Mouse (Mus musculus) cerebellum, postnatal 14 days (tissue): ENCODE results near the gene Ubtd1.

Source experiments
- DNase-seq, 2 experiments: peaks; one replicate each; pipeline ENCODE4 v3.0.0; 2021; ENCODE audit warnings: mixed read lengths in 2 of 2

The Ubtd1 gene

GRCm38 (mm10) chr19:41981595-41981927, at the start of gene Ubtd1:
Ubtd1 (plus strand) TSS chr19:41981763.
- DNase-seq = no peak

GRCm38 (mm10) chr19:41932686-41933085, 48.9 kb upstream of the Ubtd1 start:
- no peak for DNase-seq

- DNase-seq = peak; percentile 98 to 99
Observed at GRCm38 (mm10) chr19:41933179-41934086, 48.1 kb upstream of the Ubtd1 start, which contains the start of the genes Exosc1 and Zdhhc16. Exosc1 (minus strand) TSS chr19:41933423. Zdhhc16 (plus strand) TSS chr19:41933480.

- peak; percentile 37 to 44 for DNase-seq
Observed at GRCm38 (mm10) chr19:41934124-41934523, 47.4 kb upstream of the Ubtd1 start.

- DNase-seq = no peak
Observed at GRCm38 (mm10) chr19:41935921-41936320, 45.6 kb upstream of the Ubtd1 start.

GRCm38 (mm10) chr19:41938539-41938938, 43.0 kb upstream of the Ubtd1 start:
- DNase-seq = no peak

- no peak for DNase-seq
Observed at GRCm38 (mm10) chr19:41943841-41944240, 37.7 kb upstream of the Ubtd1 start.

GRCm38 (mm10) chr19:41952287-41952686, 29.3 kb upstream of the Ubtd1 start:
- peak in 1 of 2 experiments; percentile 12 for DNase-seq

- DNase-seq = no peak
Observed at GRCm38 (mm10) chr19:41953574-41953973, 28.0 kb upstream of the Ubtd1 start.

- no peak for DNase-seq
Observed at GRCm38 (mm10) chr19:41969618-41970017, 11.9 kb upstream of the Ubtd1 start.

GRCm38 (mm10) chr19:41973891-41974794, 7.4 kb upstream of the Ubtd1 start:
- DNase-seq = no peak

GRCm38 (mm10) chr19:41980422-41980818, 1.1 kb upstream of the Ubtd1 start:
- no peak for DNase-seq

- DNase-seq = peak; percentile 99
Observed at GRCm38 (mm10) chr19:41980819-41981594, 556 bp upstream of the Ubtd1 start, which contains the start of gene Mms19. Mms19 (minus strand) TSS chr19:41981157.

- peak; percentile 78 to 80 for DNase-seq
Observed at GRCm38 (mm10) chr19:41981931-41982790, 598 bp downstream of the Ubtd1 start.

- DNase-seq = no peak
Observed at GRCm38 (mm10) chr19:41982791-41983150, 1.2 kb downstream of the Ubtd1 start.

GRCm38 (mm10) chr19:41985994-41986393, 4.4 kb downstream of the Ubtd1 start:
- DNase-seq = no peak

GRCm38 (mm10) chr19:41987206-41987605, 5.6 kb downstream of the Ubtd1 start:
- no peak for DNase-seq

GRCm38 (mm10) chr19:41989810-41990209, 8.2 kb downstream of the Ubtd1 start:
- DNase-seq = no peak

GRCm38 (mm10) chr19:41991926-41992477, 10.4 kb downstream of the Ubtd1 start:
- no peak for DNase-seq

- DNase-seq = no peak
Observed at GRCm38 (mm10) chr19:41992971-41993370, 11.4 kb downstream of the Ubtd1 start.

- peak in 1 of 2 experiments; percentile 46 for DNase-seq
Observed at GRCm38 (mm10) chr19:41993484-41993883, 11.9 kb downstream of the Ubtd1 start.
